Mouse (Mus musculus) left cerebral cortex, postnatal 4 days (tissue): ENCODE results near the gene 1700013G24Rik. TPM values are rescaled to one million over a fixed set of nuclear protein-coding genes. Genes with fewer than 3 reads are reported as not detected.

ENCODE experiments used
- DNase-seq: peaks from one replicate; pipeline ENCODE4 v3.0.0-alpha.2; 2022
- intact Hi-C: fragments of 180-260 bp; cut with DNase I; formaldehyde crosslinking; loops from one replicate; pipeline ENCODE4 v1.15.1; 2025
- total RNA-seq, 2 experiments: library from RNA; stranded (reverse); gene quantifications; 2 replicates each; pipeline ENCODE4 v1.2.3; 2021

1700013G24Rik gene
- total RNA-seq, 2 experiments from 2014 or later: not detected

- intact Hi-C loops: no loop called here
- no peak for DNase-seq
Observed at GRCm38 (mm10) chr4:137475271-137476050, 22.4 kb downstream of the 1700013G24Rik start.

GRCm38 (mm10) chr4:137476065-137476760 is 23.1 kb downstream of the 1700013G24Rik start:
- no peak for DNase-seq

GRCm38 (mm10) chr4:137476761-137477237 is 23.7 kb downstream of the 1700013G24Rik start:
- DNase-seq: peak; percentile 48
- intact Hi-C loops: no loop called here

More at GRCm38 (mm10) chr4:137476065-137476760, 23.1 kb downstream of the 1700013G24Rik start:
- intact Hi-C loops: no loop called here

GRCm38 (mm10) chr4:137477611-137478010 is 24.5 kb downstream of the 1700013G24Rik start:
- intact Hi-C loops: no loop called here
- DNase-seq: no peak

GRCm38 (mm10) chr4:137478306-137478705 is 25.2 kb downstream of the 1700013G24Rik start:
- intact Hi-C loops: no loop called here
- DNase-seq: no peak

GRCm38 (mm10) chr4:137479757-137480156 is 26.7 kb downstream of the 1700013G24Rik start:
- intact Hi-C loops: no loop called here
- no peak for DNase-seq

- DNase-seq: no peak
- intact Hi-C loops: no loop called here
Observed at GRCm38 (mm10) chr4:137480191-137480992, 27.3 kb downstream of the 1700013G24Rik start.

- no peak for DNase-seq
- intact Hi-C loops: no loop called here
Observed at GRCm38 (mm10) chr4:137480993-137481340, 27.9 kb downstream of the 1700013G24Rik start.

GRCm38 (mm10) chr4:137481381-137482030 is 28.4 kb downstream of the 1700013G24Rik start:
- intact Hi-C loops: no loop called here
- DNase-seq: no peak

- intact Hi-C loops: no loop called here
- DNase-seq: no peak
Observed at GRCm38 (mm10) chr4:137483871-137484270, 30.8 kb downstream of the 1700013G24Rik start.

- intact Hi-C loops: no loop called here
Observed at GRCm38 (mm10) chr4:137484586-137484985, 31.5 kb downstream of the 1700013G24Rik start.

GRCm38 (mm10) chr4:137485258-137485960 is 32.3 kb downstream of the 1700013G24Rik start:
- intact Hi-C loops: no loop called here

More at GRCm38 (mm10) chr4:137484586-137484985, 31.5 kb downstream of the 1700013G24Rik start:
- DNase-seq: peak; percentile 95

GRCm38 (mm10) chr4:137486081-137487014 is 33.3 kb downstream of the 1700013G24Rik start:
- DNase-seq: peak; percentile 27
- intact Hi-C loops: no loop called here

More at GRCm38 (mm10) chr4:137485258-137485960, 32.3 kb downstream of the 1700013G24Rik start:
- no peak for DNase-seq

GRCm38 (mm10) chr4:137487286-137488000 is 34.4 kb downstream of the 1700013G24Rik start:
- intact Hi-C loops: no loop called here
- DNase-seq: no peak

GRCm38 (mm10) chr4:137488038-137488437 is 35.0 kb downstream of the 1700013G24Rik start:
- DNase-seq: no peak
- intact Hi-C loops: no loop called here

GRCm38 (mm10) chr4:137488571-137489303 is 35.7 kb downstream of the 1700013G24Rik start:
- intact Hi-C loops: no loop called here
- peak; percentile 23 for DNase-seq

- no peak for DNase-seq
- intact Hi-C loops: no loop called here
Observed at GRCm38 (mm10) chr4:137489996-137490395, 36.9 kb downstream of the 1700013G24Rik start.
